Mouse (Mus musculus) midbrain, embryonic 10.5 days (tissue): Measurements from ENCODE around the gene Hsd17b6. TPM values are rescaled to one million over a fixed set of nuclear protein-coding genes. Genes with fewer than 3 reads are reported as not detected.

Source experiments
- DNase-seq: peaks from one replicate; pipeline ENCODE4 v3.0.0-alpha.2; 2017; ENCODE audit warnings: low spot score
- H3K27ac ChIP-seq: fragments of 300-500 bp; sonication (generic); replicated peaks from 2 replicates; pipeline ENCODE4 v1.5.1; 2016; ENCODE audit warnings: mild to moderate bottlenecking
- H3K27me3 ChIP-seq: fragments of 300-500 bp; sonication (generic); 2 replicates; pipeline ENCODE4 v1.6.1; 2016; ENCODE audit warnings: low read depth, mild to moderate bottlenecking; ENCODE audit not compliant: poor library complexity, severe bottlenecking
- H3K36me3 ChIP-seq: fragments of 300-500 bp; sonication (generic); 2 replicates; pipeline ENCODE4 v1.6.1; 2016; ENCODE audit warnings: mild to moderate bottlenecking, moderate library complexity
- H3K4me1 ChIP-seq: fragments of 300-500 bp; sonication (generic); 2 replicates; pipeline ENCODE4 v1.6.1; 2016
- H3K4me3 ChIP-seq: fragments of 300-500 bp; sonication (generic); 2 replicates; pipeline ENCODE4 v1.5.1; 2016; ENCODE audit warnings: mild to moderate bottlenecking, moderate library complexity
- H3K9me3 ChIP-seq: fragments of 300-500 bp; sonication (generic); replicated peaks from 2 replicates; pipeline ENCODE4 v1.6.1; 2016; ENCODE audit warnings: mild to moderate bottlenecking
- WGBS: fragments of 180-500 bp; shearing (Covaris S2); methylation state at CpG from one replicate; pipeline ENCODE4 v1.1.7; 2016; 5-methylcytosine and 5-hydroxymethylcytosine counted together
- polyA plus RNA-seq: library from polyadenylated mRNA; unstranded; fragments of >200 nt; fragmentation: Nextera tagmentation; extraction: Ambion mirVana; gene quantifications from 2 replicates; pipeline ENCODE4 v1.2.1, GENCODE M21; 2016

Hsd17b6 gene
- polyA plus RNA-seq, 1 experiment from 2014 or later = not detected

DNA sequence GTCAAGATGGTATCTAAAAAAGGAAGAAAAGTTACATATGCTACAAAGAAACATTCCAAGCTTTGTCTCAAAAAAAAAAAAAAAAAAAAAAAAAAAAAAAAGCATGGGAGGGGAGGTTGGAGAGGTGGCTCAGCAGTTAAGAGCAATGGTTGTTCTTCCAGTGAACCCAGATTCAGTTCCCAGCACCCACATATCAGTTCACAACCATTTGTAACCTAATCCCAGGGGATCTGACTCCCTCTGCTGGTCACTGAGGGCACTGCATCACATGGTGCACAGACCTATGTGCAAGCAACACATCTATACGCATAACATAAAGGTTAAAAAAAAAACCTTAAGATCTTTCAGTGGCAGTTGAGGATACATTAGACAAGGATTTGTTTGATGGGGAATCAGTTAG is 9.2 kb downstream of the Hsd17b6 start:
- no peaks in the 10 kb centered on the region for H3K27me3 ChIP-seq
- no peak for DNase-seq
- H3K4me1 ChIP-seq = no peaks in the 10 kb centered on the region
- no peak overlapping the region for H3K27ac ChIP-seq
- no peaks in the 10 kb centered on the region for H3K36me3 ChIP-seq
- 100% methylated on average over 1 of the region's 1 CpGs for WGBS
- H3K4me3 ChIP-seq = no peak overlapping the region
- 0 out of 2 replicates have a peak, but pooled peaks cover 3% of the 10 kb centered on the region for H3K9me3 ChIP-seq

DNA sequence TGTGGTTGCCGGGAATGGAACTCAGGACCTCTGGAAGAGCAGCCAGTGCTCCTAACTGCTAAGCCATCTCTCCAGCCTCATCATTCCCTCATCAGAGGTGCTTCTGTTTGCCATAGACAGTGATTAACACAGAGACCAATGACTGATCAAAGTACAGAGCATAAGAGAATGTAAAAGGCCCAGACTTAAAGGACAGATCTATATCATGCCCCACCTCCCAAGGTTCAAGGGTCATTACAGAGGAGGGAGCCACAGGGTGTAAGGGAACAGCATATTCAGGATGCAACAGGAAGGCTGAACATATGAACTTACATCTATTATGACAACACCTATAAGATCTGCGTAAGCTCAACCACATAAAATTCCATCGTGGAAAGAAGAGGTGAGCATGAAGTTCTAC is 10.7 kb downstream of the Hsd17b6 start:
- Histone ChIP-seq H3K36me3 (no peaks in the 10 kb centered on the region), H3K4me1 (no peaks in the 10 kb centered on the region), H3K4me3 (no peak overlapping the region), H3K27ac (no peak overlapping the region), H3K9me3 (0 out of 2 replicates have a peak, but pooled peaks cover 3% of the 10 kb centered on the region), H3K27me3 (no peaks in the 10 kb centered on the region)
- DNase-seq = no peak
- WGBS = 93% methylated on average over 3 of the region's 3 CpGs

DNA sequence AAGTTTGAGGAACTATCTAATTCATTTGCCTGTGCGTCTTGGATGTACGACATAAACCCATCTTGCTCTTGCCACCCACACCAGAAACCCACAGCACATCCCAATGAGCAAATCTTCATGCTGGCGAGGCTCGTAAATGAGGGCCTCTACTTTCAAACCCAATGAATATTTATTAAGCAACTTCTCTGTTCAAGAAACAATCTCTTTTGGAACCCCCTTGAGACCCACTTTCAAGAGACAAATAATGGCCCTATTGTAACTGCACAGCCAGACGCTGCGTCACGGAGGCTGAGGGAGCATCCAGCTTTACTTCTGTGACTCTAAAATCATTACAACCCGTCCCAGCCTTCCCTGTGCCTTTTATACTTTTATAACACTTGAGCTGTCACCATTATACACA is 21.8 kb downstream of the Hsd17b6 start:
- Histone ChIP-seq H3K4me1 (peaks cover 28% of the 10 kb centered on the region), H3K27ac (peak overlapping the region; percentile 80), H3K36me3 (no peaks in the 10 kb centered on the region), H3K27me3 (peaks cover 4% of the 10 kb centered on the region; the same call in 1 of the 2 replicates), H3K4me3 (peak overlapping the region; percentile 12; the same call in 1 of the 2 replicates), H3K9me3 (no peaks in the 10 kb centered on the region; the same call in 1 of the 2 replicates)
- WGBS = 25% methylated on average over 8 of the region's 8 CpGs
- peak; percentile 37 for DNase-seq

DNA sequence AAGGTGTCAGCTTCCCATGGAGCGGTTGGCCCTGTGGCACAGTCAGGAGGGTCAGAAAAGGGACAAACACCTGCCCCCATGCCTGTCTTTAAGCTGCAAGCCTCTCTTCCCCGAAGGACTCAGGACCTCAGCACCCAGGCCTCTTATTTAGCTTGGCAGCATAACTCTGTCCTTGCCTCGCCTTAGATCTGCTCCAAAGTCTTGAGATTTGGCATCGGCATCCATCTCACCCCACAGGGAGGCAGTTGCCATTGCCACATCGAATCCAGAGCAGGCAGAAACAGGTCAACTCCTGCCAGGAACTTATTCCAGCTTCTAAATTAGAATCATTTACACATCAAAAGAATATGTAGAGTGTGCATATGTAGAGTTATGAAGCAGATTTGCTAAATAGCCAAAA is 22.8 kb downstream of the Hsd17b6 start:
- peaks cover 28% of the 10 kb centered on the region for H3K4me1 ChIP-seq
- peaks cover 4% of the 10 kb centered on the region; the same call in 1 of the 2 replicates for H3K27me3 ChIP-seq
- peak overlapping the region; percentile 80 for H3K27ac ChIP-seq
- H3K4me3 ChIP-seq = no peak overlapping the region
- no peak for DNase-seq
- 82% methylated on average over 5 of the region's 5 CpGs for WGBS
- no peaks in the 10 kb centered on the region for H3K36me3 ChIP-seq
- no peaks in the 10 kb centered on the region; the same call in 1 of the 2 replicates for H3K9me3 ChIP-seq

DNA sequence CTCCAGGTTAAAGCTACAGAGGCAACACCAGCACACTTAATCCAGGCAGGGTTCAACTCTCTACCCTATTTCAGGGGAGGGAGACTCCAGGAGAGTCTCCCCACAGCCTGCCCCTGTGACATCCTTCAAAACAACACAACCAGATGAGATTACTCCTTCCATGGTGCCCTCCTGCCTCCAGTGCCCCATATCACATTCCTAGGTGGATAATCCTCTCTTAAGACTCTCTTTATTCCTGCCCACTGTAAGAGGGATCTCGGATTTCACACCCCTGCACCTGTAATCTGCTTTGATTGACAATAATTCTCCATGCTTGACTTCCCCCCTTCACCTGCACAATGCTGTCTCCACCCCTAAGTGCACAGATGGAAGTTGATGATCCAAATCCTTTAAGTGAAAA is 31.9 kb downstream of the Hsd17b6 start:
- 6% methylated on average over 1 of the region's 1 CpGs for WGBS
- H3K4me1 ChIP-seq = peaks cover 7% of the 10 kb centered on the region
- no peaks in the 10 kb centered on the region for H3K9me3 ChIP-seq
- no peaks in the 10 kb centered on the region for H3K27me3 ChIP-seq
- no peak overlapping the region for H3K4me3 ChIP-seq
- 0 out of 2 replicates have a peak overlapping the region, but pooled peaks have one; percentile 49 for H3K27ac ChIP-seq
- DNase-seq = no peak
- no peaks in the 10 kb centered on the region for H3K36me3 ChIP-seq

DNA sequence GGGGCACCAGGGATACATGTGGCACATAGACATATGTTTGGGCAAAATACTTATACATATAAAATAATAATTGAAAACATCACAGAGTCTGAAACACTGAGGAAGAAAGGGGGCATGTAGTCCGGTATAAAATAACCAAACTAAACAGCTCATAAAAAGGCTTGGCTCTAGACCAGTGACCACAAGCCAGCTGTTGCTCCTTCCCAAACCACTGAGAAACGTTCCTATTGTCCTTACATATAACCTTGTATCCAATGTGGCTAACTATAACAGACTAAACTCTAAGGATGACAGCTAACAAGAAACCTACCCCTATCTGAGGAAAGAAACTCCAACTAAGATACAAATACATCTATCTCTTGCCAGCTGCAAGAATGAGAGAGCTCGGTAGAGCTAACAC is 33.3 kb downstream of the Hsd17b6 start:
- no peaks in the 10 kb centered on the region for H3K27me3 ChIP-seq
- H3K4me1 ChIP-seq = peaks cover 10% of the 10 kb centered on the region
- no peaks in the 10 kb centered on the region for H3K9me3 ChIP-seq
- no peaks in the 10 kb centered on the region for H3K36me3 ChIP-seq
- DNase-seq = no peak
- no peak overlapping the region for H3K27ac ChIP-seq
- 82% methylated on average over 3 of the region's 3 CpGs for WGBS
- H3K4me3 ChIP-seq = no peak overlapping the region

DNA sequence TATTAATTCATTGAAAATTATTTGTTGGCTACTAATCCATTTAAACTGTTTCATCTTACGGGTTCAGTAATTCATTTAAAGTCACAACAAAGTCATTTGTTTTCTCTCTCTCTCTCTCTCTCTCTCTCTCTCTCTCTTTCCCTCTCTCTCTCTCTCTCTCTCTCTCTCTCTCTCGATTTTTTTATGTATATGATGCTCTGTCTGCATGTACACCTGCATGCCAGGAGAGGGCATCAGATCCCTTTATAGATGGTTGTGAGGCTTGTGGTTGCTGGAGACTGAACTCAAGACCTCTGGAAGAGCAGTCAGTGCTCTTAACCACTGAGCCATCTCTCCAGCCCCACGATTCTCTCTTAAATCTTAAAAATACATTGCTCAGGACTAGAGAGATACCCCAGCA is 36.3 kb downstream of the Hsd17b6 start:
- DNase-seq = no peak
- Histone ChIP-seq H3K27ac (no peak overlapping the region), H3K4me3 (no peak overlapping the region), H3K9me3 (no peaks in the 10 kb centered on the region), H3K4me1 (peaks cover 10% of the 10 kb centered on the region), H3K27me3 (no peaks in the 10 kb centered on the region), H3K36me3 (no peaks in the 10 kb centered on the region)
- WGBS = 71% methylated on average over 3 of the region's 3 CpGs

DNA sequence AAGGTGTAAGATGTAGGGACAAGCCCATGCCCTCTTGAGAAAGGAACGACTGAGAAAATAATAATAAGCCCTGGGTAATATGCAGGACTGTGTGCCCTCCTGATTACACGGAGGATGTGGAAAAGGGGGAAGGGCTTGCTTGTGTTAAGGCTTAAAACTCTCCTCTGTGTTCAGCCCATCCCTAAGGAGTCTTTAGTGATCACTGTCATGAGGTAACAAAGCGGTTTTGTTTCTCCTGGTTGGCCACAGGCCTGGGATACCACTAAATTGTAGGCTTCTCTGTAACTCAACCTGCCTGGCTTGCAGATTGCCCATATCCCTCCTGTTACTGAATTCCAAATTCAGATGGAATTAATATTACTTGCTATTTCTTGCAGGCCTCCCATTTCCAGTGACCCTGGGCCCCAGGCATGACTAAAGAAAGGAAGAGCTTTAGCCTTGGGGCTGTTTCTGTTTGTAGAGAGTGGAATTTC is 37.0 kb downstream of the Hsd17b6 start:
- H3K27ac ChIP-seq = no peak overlapping the region
- no peak for DNase-seq
- H3K27me3 ChIP-seq = no peaks in the 10 kb centered on the region
- no peaks in the 10 kb centered on the region for H3K9me3 ChIP-seq
- H3K4me1 ChIP-seq = peaks cover 7% of the 10 kb centered on the region
- H3K4me3 ChIP-seq = no peak overlapping the region
- no peaks in the 10 kb centered on the region for H3K36me3 ChIP-seq
- WGBS = 70% methylated on average over 3 of the region's 3 CpGs

DNA sequence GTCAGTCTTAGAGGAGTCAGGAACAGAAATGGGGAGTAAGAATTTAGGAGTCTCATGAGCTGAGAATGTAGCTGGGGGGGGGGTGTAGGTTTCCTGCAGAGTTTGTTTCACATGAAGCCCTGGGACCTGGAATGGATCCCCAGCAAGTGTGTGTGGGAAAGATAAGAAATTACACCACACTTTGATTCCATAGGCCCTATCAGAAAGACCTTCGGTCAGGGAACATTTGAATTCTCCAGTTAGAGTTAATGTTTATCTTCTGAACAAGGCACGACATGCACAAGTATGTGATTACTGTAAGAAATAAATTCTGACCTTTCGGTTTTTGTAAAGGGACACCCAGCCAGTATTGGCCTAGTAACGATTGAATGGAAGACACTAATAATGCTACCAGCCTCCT is 37.6 kb downstream of the Hsd17b6 start:
- Histone ChIP-seq H3K27ac (no peak overlapping the region), H3K9me3 (no peaks in the 10 kb centered on the region), H3K36me3 (no peaks in the 10 kb centered on the region), H3K27me3 (no peaks in the 10 kb centered on the region), H3K4me3 (no peak overlapping the region), H3K4me1 (peaks cover 5% of the 10 kb centered on the region)
- WGBS = 89% methylated on average over 4 of the region's 4 CpGs
- DNase-seq = no peak

DNA sequence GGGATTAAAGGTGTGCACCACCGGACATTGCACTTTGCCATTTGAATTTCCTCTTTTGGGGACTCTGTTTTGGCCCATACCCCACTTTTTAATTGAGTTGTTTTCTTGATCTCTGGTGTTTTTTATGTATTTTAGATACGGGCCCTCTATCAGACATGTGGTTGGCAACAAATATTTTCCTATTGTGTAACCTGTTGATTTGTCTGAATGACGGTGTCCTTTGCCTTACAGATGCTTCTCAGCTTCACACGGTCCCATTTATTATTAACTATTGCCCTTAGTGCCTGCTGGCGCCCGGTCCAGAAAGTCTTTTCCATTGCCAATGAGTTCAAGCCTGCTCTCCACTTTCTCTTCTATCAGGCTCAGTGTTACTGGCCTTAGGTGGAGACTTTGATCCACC is 40.9 kb downstream of the Hsd17b6 start:
- 91% methylated on average over 6 of the region's 6 CpGs for WGBS
- Histone ChIP-seq H3K4me3 (no peak overlapping the region), H3K27me3 (no peaks in the 10 kb centered on the region), H3K4me1 (peaks cover 5% of the 10 kb centered on the region), H3K27ac (no peak overlapping the region), H3K36me3 (no peaks in the 10 kb centered on the region), H3K9me3 (no peaks in the 10 kb centered on the region)
- DNase-seq = no peak

DNA sequence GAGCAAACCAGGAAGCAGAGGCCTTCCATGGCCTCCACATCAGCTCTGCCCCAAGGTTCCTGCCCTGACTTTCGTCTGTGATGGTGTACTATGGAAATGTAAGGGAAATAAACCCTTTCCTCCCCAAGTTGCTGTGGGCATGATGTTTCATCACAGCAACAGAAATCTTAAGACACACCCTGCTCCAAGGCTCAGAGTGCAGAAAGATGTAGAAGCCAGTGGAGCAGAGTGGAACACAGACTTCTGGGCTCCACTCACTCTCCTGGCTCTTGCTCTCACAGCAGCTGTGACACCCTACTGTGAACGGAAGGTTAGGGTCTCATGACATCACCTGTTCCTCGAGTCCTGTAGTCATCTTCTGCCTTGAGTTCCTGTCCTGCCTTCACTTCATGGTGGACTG is 43.4 kb downstream of the Hsd17b6 start:
- Histone ChIP-seq H3K4me1 (no peaks in the 10 kb centered on the region), H3K27ac (no peak overlapping the region), H3K27me3 (no peaks in the 10 kb centered on the region), H3K9me3 (no peaks in the 10 kb centered on the region), H3K36me3 (no peaks in the 10 kb centered on the region), H3K4me3 (no peak overlapping the region)
- WGBS = 79% methylated on average over 3 of the region's 3 CpGs
- no peak for DNase-seq

DNA sequence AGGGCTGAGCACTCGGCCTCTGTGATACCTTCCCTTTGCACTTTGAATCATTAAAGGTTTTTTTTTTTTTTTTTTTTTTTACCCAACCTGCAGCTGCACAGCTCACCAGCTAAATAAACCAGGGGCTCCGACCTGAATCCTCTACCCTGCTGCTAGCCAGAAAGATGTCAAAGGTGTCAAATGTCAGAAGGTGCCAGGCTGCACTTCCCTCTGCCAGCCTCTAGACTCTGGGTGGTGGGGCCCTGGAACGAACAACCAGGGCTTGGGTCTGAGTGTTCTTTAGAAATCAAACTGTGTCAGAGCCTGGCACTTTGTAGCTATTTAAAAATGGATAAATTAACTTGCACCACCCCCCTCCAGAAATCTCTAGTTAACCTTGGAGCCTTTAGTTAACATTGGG is 45.0 kb downstream of the Hsd17b6 start:
- Histone ChIP-seq H3K27ac (no peak overlapping the region), H3K27me3 (no peaks in the 10 kb centered on the region), H3K4me1 (no peaks in the 10 kb centered on the region), H3K4me3 (no peak overlapping the region), H3K9me3 (no peaks in the 10 kb centered on the region), H3K36me3 (no peaks in the 10 kb centered on the region)
- 70% methylated on average over 3 of the region's 3 CpGs for WGBS
- DNase-seq = no peak

DNA sequence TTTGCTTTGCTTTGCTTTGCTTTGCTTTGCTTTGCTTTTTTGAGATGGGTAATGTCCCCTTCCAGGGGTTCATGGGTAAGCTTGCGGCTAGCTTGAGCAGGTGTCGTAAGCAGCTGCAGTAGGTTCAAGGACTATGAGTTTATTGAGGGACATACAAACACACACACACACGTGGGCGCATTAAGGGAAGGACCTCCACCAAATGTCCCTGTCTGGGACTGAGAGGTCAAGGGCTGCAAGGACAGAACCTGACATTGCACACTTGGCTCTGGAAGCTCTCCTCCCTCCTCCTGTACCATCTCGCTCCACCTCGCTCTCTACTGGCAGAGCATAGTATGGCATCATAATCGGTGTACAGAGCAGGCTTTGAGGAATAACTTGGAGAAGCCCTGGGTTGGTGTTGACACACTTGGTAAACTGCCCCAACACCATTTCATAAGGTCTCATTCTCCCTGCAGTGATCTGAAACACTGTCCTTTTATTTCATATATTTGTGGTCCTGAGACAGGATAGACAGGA is 48.2 kb downstream of the Hsd17b6 start:
- no peak for DNase-seq
- Histone ChIP-seq H3K9me3 (no peaks in the 10 kb centered on the region), H3K27me3 (no peaks in the 10 kb centered on the region), H3K4me3 (no peak overlapping the region), H3K36me3 (no peaks in the 10 kb centered on the region), H3K4me1 (no peaks in the 10 kb centered on the region), H3K27ac (no peak overlapping the region)
- 93% methylated on average over 7 of the region's 7 CpGs for WGBS
